Mouse (Mus musculus) stomach, embryonic 16.5 days (tissue): ENCODE measurements at regions not wholly inside any gene's neighbourhood (a gene's known extent, or its start where the extent isn't known, plus 50 kb on each side); places are given as distances from the start of the nearest gene placed in this dataset.

Source experiments
- ATAC-seq: fragments of 200-750 bp; cut with Nextera tagmentation; 2 replicates; pipeline ENCODE4 v1.8.0; 2017; ENCODE audit warnings: moderate number of reproducible peaks, moderate TSS enrichment; ENCODE audit not compliant: insufficient read depth, low FRiP score
- H3K27ac ChIP-seq: fragments of 300-500 bp; sonication (generic); 2 replicates; pipeline ENCODE4 v1.5.1; 2014; ENCODE audit warnings: low read length
- H3K27me3 ChIP-seq: fragments of 300-500 bp; sonication (generic); 2 replicates; pipeline ENCODE4 v1.6.1; 2014; ENCODE audit warnings: low read length, control low read depth, mixed read lengths; ENCODE audit not compliant: control insufficient read depth, insufficient read depth
- H3K36me3 ChIP-seq: fragments of 300-500 bp; sonication (generic); 2 replicates; pipeline ENCODE4 v1.6.1; 2014; ENCODE audit warnings: low read length; ENCODE audit not compliant: control insufficient read depth, insufficient read depth
- H3K4me1 ChIP-seq: fragments of 300-500 bp; sonication (generic); 2 replicates; pipeline ENCODE4 v1.6.1; 2014; ENCODE audit warnings: low read length, control low read depth, mixed read lengths; ENCODE audit not compliant: control insufficient read depth, insufficient read depth
- H3K4me2 ChIP-seq: fragments of 300-500 bp; sonication (generic); 2 replicates; pipeline ENCODE4 v1.6.1; 2014; ENCODE audit warnings: low read depth, low read length, mixed read lengths
- H3K4me3 ChIP-seq: fragments of 300-500 bp; sonication (generic); replicated peaks from 2 replicates; pipeline ENCODE4 v1.5.1; 2014; ENCODE audit warnings: mild to moderate bottlenecking, low read length
- H3K9ac ChIP-seq: fragments of 300-500 bp; sonication (generic); 2 replicates; pipeline ENCODE4 v1.6.1; 2014; ENCODE audit warnings: low read length
- H3K9me3 ChIP-seq: fragments of 300-500 bp; sonication (generic); replicated peaks from 2 replicates; pipeline ENCODE4 v1.6.1; 2016; ENCODE audit warnings: low read length, control low read depth; ENCODE audit not compliant: control insufficient read depth
- WGBS: fragments of 180-500 bp; shearing (Covaris S2); extraction: QIAGEN DNeasy Blood & Tissue Kit; methylation state at CpG from one replicate; pipeline ENCODE4 v1.1.7; 2014; 5-methylcytosine and 5-hydroxymethylcytosine counted together

DNA sequence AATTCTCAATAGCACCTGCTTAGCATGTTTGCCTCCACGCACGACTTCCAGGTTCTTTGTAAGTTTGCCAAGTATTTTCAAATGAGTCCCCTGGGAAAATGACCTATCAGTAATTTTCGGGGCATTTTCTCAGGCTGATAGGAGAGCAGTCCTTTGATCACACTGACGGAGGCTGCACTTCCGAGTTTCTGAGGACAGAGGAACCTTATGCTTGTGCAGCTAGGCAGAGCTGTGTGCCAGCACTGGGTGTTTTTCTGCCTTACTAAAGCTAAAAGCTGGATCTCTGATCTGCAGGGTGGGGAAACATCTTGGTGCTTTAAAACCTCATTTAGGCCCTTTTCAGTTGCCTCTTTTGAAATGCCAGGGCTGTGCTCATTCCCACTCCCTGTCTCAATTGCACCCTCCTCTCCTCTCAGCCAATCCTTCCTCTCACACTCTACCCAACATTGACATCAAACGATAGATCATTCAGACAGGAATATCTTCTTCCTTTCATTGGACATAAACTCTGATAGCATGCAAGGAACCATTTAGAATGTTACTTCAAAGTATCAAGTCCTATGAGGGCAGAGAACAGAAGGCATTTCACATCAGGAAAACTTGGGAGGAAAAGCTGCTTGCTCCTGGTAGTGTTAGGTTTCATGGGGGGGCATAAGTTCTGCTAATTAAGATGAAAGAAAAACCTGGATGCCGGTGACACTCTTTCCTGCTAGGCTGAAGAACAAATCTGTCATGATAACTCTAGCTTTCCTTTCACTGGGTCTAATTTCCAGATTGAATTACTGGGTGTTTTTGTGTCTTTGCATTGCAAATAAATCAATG lies 95.3 kb downstream of the Lurap1l start:
- WGBS: 40% methylated on average over 7 of the region's 7 CpGs
- no peaks in the 10 kb centered on the region for H3K9me3 ChIP-seq
- no peak for ATAC-seq
- no peaks in the 10 kb centered on the region for H3K27me3 ChIP-seq
- no peak overlapping the region for H3K9ac ChIP-seq
- H3K27ac ChIP-seq: no peak overlapping the region
- no peak overlapping the region for H3K4me2 ChIP-seq
- H3K4me3 ChIP-seq: no peak overlapping the region
- H3K36me3 ChIP-seq: no peaks in the 10 kb centered on the region
- no peaks in the 10 kb centered on the region for H3K4me1 ChIP-seq

GRCm38 (mm10) chr4:81006546-81006945 lies 96.1 kb downstream of the Lurap1l start:
- Histone ChIP-seq H3K9me3 (no peaks in the 10 kb centered on the region), H3K27me3 (no peaks in the 10 kb centered on the region), H3K4me1 (no peaks in the 10 kb centered on the region), H3K36me3 (no peaks in the 10 kb centered on the region), H3K9ac (no peak overlapping the region), H3K27ac (no peak overlapping the region), H3K4me2 (no peak overlapping the region), H3K4me3 (no peak overlapping the region)
- no peak for ATAC-seq
- WGBS: 69% methylated on average over 1 of the region's 1 CpGs

DNA sequence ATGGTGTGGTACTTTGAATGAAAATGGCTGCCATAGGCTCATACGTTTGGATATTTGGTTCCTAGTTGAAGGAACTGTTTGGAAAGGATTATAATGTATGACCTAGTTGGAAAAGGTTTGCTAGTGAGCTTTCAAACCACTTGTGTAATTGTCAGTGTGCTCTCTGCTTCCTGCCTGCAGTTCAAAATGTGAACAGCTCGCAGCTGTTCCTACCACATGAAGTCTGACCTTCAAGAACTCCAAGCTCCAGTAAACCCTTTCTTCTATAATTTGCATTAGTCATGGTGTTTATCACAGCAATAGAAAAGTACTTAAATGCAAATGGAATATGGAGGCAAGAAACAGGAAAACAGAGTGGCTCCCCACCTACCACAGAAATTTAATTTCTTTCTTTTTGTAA lies 111.4 kb downstream of the Lurap1l start:
- ATAC-seq: no peak

GRCm38 (mm10) chr4:81023436-81023983 lies 113.1 kb downstream of the Lurap1l start:
- 46% methylated on average over 14 of the region's 14 CpGs for WGBS
- Histone ChIP-seq H3K27me3 (no peaks in the 10 kb centered on the region), H3K9ac (no peak overlapping the region), H3K4me1 (no peaks in the 10 kb centered on the region), H3K4me3 (no peak overlapping the region), H3K36me3 (no peaks in the 10 kb centered on the region), H3K27ac (no peak overlapping the region), H3K4me2 (no peak overlapping the region), H3K9me3 (no peaks in the 10 kb centered on the region)
- ATAC-seq: no peak

More for the DNA sequence above, 111.4 kb downstream of the Lurap1l start:
- 59% methylated on average over 2 of the region's 2 CpGs for WGBS
- H3K4me2 ChIP-seq: no peak overlapping the region
- no peaks in the 10 kb centered on the region for H3K36me3 ChIP-seq
- no peak overlapping the region for H3K4me3 ChIP-seq
- no peaks in the 10 kb centered on the region for H3K9me3 ChIP-seq
- no peaks in the 10 kb centered on the region for H3K27me3 ChIP-seq
- no peaks in the 10 kb centered on the region for H3K4me1 ChIP-seq
- no peak overlapping the region for H3K27ac ChIP-seq
- H3K9ac ChIP-seq: no peak overlapping the region

DNA sequence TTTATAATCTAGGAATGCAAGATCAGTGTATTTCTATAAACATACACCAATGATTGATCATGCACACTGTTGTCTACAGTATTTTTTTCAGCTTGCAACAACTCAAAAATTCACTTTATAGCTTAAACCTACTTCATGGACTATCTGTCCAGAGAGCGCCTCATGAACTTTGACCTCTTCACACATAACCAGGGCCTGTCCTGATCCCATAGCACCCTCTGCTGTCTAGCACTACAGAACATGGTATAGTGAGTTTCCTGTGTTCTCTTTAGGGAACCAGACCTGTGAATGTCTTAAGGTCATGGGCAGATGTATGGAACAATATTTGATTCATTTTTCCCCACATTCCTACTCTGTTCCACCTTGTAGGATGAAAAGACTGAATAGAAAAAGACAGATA lies 117.1 kb downstream of the Lurap1l start:
- WGBS: 80% methylated on average over 1 of the region's 1 CpGs
- no peak for ATAC-seq
- Histone ChIP-seq H3K4me3 (no peak overlapping the region), H3K9ac (no peak overlapping the region), H3K4me1 (no peaks in the 10 kb centered on the region), H3K36me3 (no peaks in the 10 kb centered on the region), H3K9me3 (no peaks in the 10 kb centered on the region), H3K27ac (no peak overlapping the region), H3K4me2 (no peak overlapping the region), H3K27me3 (no peaks in the 10 kb centered on the region)

DNA sequence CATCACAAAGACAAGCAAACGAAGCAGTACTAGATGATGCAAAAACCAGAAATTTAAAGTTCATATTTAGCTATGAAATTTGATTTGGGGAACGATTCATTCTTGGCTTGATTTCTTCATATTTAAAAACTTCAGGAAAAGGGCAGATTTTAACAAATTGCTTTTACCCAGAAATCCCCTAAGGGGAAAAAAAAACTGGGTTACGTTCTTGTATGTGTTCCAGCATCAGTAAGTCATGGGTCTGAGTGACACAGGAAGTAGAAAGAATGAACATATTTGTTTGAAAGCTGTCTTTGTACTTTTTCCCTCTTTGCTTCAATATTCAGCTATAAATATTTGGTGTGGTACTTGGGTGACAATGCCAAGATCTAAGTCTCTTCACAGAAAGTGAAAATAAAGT lies 120.2 kb downstream of the Lurap1l start:
- WGBS: 76% methylated on average over 3 of the region's 3 CpGs
- H3K27me3 ChIP-seq: no peaks in the 10 kb centered on the region

DNA sequence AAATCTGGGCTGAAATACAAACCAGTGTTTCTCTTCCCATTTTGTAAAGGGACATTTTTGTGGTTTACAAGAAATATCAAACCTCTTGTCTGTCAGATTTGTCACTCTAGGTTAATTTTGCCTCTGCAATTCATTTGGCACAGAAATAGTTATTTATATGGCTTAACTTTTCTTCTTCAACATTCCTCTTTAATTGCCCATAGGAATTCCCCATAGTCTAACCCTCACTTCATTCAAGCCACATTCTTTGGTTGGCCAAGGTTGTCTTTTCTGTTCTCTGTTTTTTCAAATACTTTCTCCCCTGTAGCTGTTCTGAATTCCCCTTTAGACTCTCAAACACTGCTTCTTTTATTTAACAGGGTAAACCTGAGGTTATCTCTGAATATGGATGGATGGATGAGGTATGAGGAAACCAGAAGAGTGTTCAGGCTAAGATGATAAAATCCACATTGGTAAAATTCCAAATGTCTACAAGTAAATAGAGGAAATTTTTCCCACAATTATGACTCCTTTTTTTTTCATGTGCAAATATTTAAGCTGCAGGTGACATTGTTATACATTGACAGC lies 127.0 kb downstream of the Lurap1l start:
- Histone ChIP-seq H3K27ac (no peak overlapping the region), H3K36me3 (no peaks in the 10 kb centered on the region), H3K4me1 (no peaks in the 10 kb centered on the region), H3K27me3 (no peaks in the 10 kb centered on the region), H3K4me2 (no peak overlapping the region), H3K4me3 (no peak overlapping the region), H3K9me3 (no peaks in the 10 kb centered on the region), H3K9ac (no peak overlapping the region)
- peak; percentile 80; the same call in 1 of the 2 replicates for ATAC-seq

More for the DNA sequence above, 120.2 kb downstream of the Lurap1l start:
- no peak for ATAC-seq
- Histone ChIP-seq H3K4me2 (no peak overlapping the region), H3K4me1 (no peaks in the 10 kb centered on the region), H3K9me3 (no peaks in the 10 kb centered on the region), H3K4me3 (no peak overlapping the region), H3K36me3 (no peaks in the 10 kb centered on the region), H3K27ac (no peak overlapping the region), H3K9ac (no peak overlapping the region)

DNA sequence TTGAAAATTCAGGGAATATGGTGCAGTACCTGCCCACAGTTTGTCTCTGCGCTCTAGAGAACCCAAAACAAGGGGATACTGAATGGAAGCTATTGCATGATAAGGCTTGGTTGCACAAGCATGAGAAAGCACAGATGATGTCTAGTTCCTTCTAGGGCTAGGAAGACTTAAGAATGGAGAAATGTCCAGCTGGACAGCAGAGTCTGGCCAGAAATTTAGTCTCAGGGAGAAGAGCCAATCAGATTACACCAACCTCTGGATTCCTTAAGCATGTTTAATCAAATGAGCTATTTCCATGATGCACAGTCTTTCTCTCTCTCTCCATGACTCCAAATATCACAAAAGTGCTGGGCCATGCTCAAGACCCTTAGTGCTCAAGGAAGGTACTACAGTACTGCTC lies 147.8 kb downstream of the Lurap1l start:
- H3K4me1 ChIP-seq: no peaks in the 10 kb centered on the region
- H3K27ac ChIP-seq: no peak overlapping the region
- ATAC-seq: no peak
- no peak overlapping the region for H3K9ac ChIP-seq
- H3K9me3 ChIP-seq: no peaks in the 10 kb centered on the region
- no peaks in the 10 kb centered on the region for H3K27me3 ChIP-seq
- H3K4me2 ChIP-seq: no peak overlapping the region
- no peaks in the 10 kb centered on the region for H3K36me3 ChIP-seq
- WGBS: 92% methylated on average over 1 of the region's 1 CpGs
- no peak overlapping the region for H3K4me3 ChIP-seq

DNA sequence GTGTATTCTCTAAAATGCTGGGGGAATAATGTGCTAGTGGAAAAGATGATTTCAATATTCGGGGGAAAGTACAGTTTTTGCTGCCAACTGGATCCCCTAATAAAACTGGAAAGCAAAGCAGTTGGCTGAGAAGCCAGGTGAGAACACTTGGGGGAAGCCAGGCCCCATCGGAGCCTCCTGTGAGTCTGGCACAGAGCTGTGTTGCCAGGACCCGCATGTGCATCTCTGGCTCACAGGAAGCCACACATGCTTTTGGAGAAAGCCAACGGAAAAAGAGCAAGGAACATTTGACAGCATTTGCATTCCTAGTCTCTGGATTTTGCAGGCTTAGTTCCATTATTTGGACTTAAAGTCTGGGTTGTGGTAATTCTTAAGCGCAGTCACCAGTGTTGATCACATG lies 148.4 kb downstream of the Lurap1l start:
- Histone ChIP-seq H3K9ac (no peak overlapping the region), H3K27me3 (no peaks in the 10 kb centered on the region), H3K27ac (no peak overlapping the region), H3K4me1 (no peaks in the 10 kb centered on the region), H3K4me3 (no peak overlapping the region), H3K9me3 (no peaks in the 10 kb centered on the region), H3K36me3 (no peaks in the 10 kb centered on the region), H3K4me2 (no peak overlapping the region)
- WGBS: 79% methylated on average over 5 of the region's 5 CpGs
- no peak for ATAC-seq
